Mouse (Mus musculus) thymus, postnatal 0 days (tissue): ENCODE measurements at regions not wholly inside any gene's neighbourhood (a gene's known extent, or its start where the extent isn't known, plus 50 kb on each side); places are given as distances from the start of the nearest gene placed in this dataset.

Experiments used
- DNase-seq: peaks from one replicate; pipeline ENCODE4 v3.0.0-alpha.2; 2015; ENCODE audit warnings: low spot score

DNA sequence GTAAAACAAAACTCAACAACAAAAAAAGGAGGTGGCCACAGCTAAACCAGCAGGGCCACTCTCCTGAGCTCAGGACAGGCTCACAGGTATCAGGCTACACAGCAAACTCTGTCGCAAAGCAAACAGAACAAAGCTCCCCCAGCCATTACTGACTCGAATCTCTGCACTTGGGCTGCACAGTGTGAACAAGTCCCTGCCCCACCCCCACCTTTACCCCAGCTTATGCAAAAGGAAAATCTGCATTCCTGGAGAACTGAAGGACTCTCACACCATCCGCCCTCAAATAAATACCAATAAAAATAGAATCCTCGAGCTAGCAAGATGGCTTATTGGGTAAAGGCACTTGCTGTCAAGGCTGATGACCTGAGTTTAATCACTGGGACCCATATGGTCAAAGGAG lies 60.6 kb upstream of the Syt13 start:
- no peak for DNase-seq

DNA sequence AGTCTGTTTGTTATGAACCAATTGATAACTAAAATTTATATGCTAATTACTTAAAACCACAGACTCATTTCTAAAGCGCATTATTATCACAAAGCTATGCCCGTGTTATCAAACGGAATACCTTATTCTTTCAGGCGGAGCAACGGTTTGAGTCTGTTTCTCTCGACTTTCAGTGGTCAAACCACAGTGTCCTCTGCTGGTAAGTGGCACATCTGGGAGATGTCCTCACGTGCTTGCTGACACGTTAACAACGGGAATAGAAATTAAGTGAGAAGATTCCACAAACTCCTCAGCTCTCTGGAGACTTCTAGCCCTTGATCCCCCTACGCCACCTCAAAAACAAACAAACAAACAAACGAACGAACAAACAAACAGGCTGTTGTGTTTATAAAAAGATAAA lies 58.9 kb upstream of the Syt13 start:
- no peak for DNase-seq

DNA sequence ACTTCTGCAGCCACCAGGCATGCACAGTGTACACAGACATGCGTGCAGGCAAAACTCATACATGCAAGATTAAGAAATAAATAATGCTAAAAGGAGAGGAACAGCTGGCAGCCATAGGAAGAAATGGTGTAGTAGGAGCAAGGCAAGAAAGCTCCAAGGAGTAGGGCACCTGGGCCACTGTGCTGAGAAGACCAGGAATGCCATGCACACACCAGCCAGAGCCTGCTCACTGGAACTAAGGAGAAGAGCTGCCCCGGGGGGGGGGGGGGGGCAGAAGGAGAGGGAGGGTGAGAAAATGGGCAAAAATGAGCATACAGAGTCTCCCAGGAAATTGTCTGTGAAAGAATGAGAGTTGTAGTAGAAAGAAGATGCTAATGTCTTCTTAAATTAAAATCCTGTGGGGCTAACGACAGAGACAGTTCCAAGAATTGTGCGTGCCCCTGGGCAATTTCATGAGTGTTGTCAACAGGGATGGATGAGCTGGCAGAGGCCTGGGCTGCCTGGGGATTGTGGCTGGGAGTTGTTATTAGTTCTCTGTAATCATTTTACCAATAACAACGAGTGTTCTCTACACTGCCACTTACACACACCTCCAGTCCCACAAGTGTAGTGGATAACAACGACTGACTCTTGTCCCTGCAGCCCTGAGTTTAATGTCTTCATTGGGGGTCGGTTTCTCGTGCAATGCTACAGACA lies 54.2 kb upstream of the Syt13 start:
- DNase-seq: no peak
